Mouse (Mus musculus) mouse trophoblast stem cell (cell line): ENCODE data around the gene Shc4.

ENCODE experiments used
- in situ Hi-C, 2 experiments: fragments of 300-500 bp; cut with MseI, MboI; formaldehyde crosslinking; loops; 2 replicates in 1 of 2; 3 replicates in 1 of 2; pipeline ENCODE4 v1.15.1; 2025

The Shc4 gene

DNA sequence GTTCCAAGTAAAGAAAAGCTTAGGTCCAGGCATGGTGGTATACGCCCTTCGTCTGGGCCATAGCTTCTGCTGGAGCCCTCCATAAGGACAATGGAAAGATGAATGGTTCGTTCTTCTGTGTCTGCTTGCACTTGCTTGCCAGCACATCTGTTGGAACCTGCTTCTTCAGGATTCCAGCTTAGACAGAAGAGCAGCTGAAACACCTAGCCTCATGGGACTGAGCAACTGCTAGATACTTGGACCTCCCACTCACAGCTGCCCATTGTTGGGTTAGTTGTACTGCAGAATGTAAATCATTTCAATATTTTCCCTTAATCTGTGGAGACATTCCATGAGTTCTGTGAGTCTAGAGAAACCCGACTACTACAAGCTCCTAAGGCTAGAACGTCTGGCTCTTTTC is 73.9 kb downstream of the Shc4 start:
- in situ Hi-C loops: no loop called here

GRCm38 (mm10) chr2:125644912-125645311 is 79.0 kb downstream of the Shc4 start:
- in situ Hi-C loops: no loop called here

DNA sequence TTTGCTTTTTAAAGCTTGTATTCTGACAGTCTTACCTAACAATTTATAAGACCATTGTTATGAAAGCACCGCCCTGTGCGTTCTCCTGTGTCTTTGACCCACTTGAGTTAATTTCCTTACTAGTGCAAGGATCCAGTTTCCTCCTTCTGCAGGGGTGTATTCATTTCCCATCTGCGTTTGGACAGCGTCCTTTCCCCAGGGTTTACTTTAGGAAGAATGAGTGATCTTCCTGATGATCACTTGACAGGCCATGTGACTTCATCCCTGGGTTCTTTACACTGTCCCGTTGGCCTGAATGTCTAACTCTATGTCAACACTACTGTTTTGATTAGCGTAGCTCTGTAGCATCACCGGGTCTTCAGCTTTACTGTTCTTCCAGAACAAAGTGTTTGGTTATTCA is 86.6 kb downstream of the Shc4 start:
- in situ Hi-C loops: no loop called here

DNA sequence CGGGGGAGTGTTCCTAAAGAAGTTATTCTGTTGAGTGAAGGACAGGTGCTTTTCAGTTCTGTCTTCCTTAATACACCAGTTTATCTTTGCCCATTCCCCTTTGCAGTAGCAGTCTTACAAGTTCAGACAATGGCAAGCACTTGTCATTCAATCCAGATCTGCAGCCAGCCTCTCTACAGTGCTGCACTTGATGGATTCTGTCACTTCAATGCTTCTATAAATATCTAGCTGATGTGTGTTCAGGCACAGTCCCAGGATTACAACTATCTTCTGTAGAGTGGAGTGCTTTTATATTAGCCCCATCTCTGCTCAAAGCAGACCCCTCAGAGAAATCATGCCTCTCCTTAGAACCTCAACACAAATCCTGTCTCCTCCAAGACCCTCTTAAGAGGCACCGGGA is 93.9 kb downstream of the Shc4 start:
- in situ Hi-C loops: no loop called here

- in situ Hi-C loops: no loop called here
These were observed 95.5 kb downstream of the Shc4 start for GRCm38 (mm10) chr2:125628487-125628886.

- in situ Hi-C loops: no loop called here
These were observed 97.4 kb downstream of the Shc4 start for GRCm38 (mm10) chr2:125626536-125626935.

GRCm38 (mm10) chr2:125624837-125625351 is 99.1 kb downstream of the Shc4 start, which contains the start of gene Cep152:
Gene Cep152, minus strand, starts transcription at chr2:125625113.
- in situ Hi-C loops: no loop called here

DNA sequence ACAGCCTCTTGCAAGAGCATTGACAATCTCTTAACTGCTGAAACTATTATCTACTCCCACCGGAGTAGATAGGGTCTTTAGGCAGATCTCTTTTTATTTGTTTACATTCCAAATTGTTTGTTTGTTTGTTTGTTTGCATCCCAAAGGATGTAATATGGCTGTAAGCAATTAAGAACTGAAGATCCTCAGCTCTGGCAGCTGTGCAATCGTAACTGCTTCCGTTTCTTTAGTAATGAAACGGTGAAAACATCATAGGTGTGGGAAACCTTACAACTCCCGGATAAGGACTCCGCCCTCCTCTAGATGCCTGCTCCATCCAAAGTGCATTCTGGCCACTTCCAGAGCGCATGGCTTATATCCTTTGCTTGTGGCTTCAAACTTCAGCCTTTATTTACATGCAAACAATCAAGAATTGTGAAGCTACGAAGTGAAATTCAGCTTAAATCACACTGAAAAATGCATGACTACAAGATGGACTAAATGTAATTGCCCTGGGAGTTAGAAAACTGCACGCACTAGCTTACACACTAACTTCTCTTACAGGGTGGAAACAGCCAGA is 99.7 kb downstream of the Shc4 start:
- in situ Hi-C loops: no loop called here

DNA sequence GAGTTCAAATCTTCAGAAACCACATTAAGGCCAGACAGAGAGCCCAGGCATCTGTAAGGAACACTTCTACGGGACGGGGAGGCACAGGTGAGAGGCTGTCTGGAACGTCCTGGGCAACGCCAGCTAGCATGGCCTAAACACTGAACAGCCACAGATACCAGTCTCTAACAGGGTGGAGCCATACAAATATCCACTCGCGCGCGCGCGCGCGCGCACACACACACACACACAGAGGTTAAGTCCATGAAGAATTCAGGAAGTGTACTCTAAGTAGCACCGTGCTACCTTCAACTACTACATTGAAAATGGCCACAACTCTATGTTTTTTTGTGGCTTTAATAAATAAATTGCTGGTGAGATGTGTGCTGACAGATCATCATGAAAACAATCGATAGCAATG is 100.7 kb downstream of the Shc4 start:
- in situ Hi-C loops: no loop called here

DNA sequence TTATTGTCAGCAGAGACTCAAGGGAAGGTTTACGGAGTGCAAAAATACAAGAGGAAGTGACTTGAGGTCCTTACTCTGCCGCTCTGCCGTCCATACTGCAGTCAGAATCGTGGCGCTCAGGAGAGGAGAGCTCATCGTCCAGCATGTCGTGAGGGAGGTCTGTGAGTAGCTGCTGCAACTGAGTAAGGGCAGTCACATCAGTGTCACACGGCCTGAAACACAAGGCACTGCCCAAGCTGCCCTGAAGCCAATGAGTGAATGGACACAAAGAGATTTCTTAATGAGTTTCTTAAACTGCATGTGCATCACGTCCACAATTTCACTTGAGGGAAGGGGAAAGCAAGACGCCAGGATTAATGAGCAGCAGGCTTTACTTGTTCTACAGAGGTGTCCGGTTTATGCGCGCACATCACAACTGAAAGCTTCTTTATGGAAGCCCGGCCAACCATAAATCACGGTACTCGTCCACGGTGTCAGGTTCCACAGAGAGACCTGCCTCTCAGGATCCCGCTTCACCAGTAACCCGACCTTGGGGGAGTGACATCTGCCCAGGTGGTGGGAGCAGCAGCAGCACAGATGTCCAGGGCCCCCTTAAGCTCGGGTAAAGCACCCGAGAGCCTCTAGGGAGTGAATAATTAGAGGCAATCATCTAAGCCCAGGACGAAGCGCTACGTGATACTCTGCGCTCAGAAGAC is 103.6 kb downstream of the Shc4 start:
- in situ Hi-C loops: no loop called here

- in situ Hi-C loops: no loop called here
These were observed 108.0 kb downstream of the Shc4 start for GRCm38 (mm10) chr2:125615858-125616424.

DNA sequence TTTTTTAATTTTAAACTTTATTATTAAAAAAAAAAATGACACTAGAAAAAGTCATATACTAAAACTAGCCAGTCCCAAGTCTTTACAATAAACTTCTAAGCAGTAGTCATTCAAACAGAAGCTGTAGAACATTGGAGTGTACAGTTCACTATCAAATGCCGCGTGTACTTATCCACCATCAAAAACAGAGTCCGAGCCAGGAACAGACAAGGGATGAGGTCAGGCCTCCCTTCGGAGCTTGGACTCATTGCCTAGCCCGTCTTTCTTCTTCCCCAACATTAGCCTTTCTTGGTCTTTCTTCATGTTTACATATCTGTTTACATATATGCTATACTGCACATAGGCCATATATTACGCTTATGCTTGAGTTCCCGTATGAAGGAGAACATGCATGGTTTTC is 108.5 kb downstream of the Shc4 start:
- in situ Hi-C loops: no loop called here

- in situ Hi-C loops: no loop called here
These were observed 117.6 kb downstream of the Shc4 start for GRCm38 (mm10) chr2:125606220-125606845.

DNA sequence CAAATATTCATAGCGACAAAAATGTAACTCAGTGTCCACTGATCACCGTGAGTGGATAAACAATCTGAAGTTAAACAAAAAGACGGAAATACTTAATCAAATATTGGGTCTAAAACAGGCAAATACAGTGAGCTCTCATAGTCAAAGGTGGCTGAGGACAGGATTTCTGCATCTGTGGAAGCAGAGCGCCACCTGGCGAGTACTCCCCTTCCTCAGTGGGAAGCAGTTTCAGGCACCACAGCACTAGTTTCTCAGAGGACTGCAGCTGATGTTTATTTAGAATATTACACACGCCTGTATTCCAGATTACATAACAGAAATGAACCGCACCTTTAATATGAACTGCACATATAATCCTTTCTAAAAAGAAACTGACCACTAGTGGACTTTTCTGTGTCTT is 119.3 kb downstream of the Shc4 start:
- in situ Hi-C loops: no loop called here

GRCm38 (mm10) chr2:125602970-125603369 is 121.0 kb downstream of the Shc4 start:
- in situ Hi-C loops: no loop called here

GRCm38 (mm10) chr2:125598958-125599357 is 125.0 kb downstream of the Shc4 start:
- in situ Hi-C loops: no loop called here

- in situ Hi-C loops: no loop called here
These were observed 125.7 kb downstream of the Shc4 start for GRCm38 (mm10) chr2:125598251-125598650.

- in situ Hi-C loops: no loop called here
These were observed 129.2 kb downstream of the Shc4 start for GRCm38 (mm10) chr2:125594786-125595185.

GRCm38 (mm10) chr2:125594072-125594471 is 129.9 kb downstream of the Shc4 start:
- in situ Hi-C loops: no loop called here

DNA sequence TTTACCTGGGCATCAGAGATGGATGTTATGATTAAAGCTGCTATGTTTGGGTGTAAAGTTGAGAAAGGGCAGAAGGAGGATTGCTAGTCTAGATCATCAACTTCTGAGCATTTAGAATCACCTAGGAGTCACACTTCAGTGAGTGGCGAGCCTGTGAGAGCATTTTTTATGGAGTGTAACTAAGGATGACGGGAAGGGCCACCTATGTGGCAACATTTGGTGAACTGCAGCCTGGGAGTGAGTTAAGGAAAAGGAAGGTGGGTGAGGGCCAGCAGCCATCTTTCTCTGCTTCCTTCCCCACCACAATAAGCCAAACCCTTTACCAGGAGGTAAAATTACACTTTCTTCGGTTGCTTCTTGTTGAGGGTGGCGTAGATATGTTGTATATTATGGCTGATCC is 132.1 kb downstream of the Shc4 start:
- in situ Hi-C loops: no loop called here

DNA sequence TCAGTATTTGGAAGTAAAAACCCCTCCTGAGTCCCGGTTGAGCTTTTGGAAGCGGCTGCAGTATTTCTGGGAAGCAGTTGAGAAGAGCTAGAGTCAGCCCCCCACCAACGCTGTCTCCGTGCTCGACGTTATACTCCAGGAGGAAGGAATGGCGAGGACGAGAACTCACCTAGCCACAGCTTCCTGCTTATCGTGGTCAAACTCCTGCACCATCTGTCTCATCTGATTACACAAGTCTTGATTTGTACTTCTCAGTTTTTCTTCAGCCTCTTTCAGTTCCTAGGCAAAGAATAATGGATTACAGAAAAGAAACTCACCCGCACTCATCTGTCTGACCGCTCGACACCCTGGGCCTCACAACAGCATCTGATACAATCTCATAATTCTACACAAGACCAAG is 134.7 kb downstream of the Shc4 start:
- in situ Hi-C loops: no loop called here

- in situ Hi-C loops: no loop called here
These were observed 142.9 kb downstream of the Shc4 start for GRCm38 (mm10) chr2:125581081-125581480.

DNA sequence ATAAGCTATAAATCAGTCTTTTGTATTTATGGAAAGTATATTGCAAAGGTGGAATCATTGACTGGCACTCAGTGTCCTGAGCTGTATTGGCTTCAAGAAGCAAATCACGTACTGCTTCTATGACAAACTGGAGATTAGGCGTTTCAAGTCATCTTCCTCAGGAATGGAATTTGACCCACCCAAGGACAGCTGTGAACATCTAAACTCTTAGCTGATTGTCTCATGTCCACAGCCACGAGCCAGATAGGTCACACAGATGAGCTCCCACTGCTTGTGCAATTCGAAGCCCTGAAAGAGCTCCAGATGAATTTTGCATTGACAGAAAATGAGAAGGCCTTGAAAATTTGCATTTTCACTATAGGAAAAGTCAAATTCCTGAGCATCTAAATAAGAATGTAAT is 146.3 kb downstream of the Shc4 start:
- in situ Hi-C loops: no loop called here
